Mouse (Mus musculus) adrenal gland, postnatal 36 days (tissue): ENCODE measurements around the gene Cep164. TPM values are rescaled to one million over a fixed set of nuclear protein-coding genes. Genes with fewer than 3 reads are reported as not detected.
A peak's percentile ranks its signal among the peaks of the same experiment; 100 is the strongest.

Experiments used
- DNase-seq, 2 experiments: peaks; one replicate each; pipeline ENCODE4 v3.0.0; 2021; ENCODE audit warnings: mixed read lengths in 1 of 2
- total RNA-seq, 2 experiments: library from RNA; stranded (reverse); gene quantifications; 2 replicates each; pipeline ENCODE4 v1.2.3; 2021

The Cep164 gene
- total RNA-seq, 2 experiments from 2014 or later: 11.6 to 12.2 TPM

GRCm38 (mm10) chr9:45838434-45839138, 10.1 kb upstream of the Cep164 start, which contains the start of gene Bace1:
Bace1 (plus strand) TSS chr9:45838580.
- DNase-seq: peak; percentile 80 to 86

- DNase-seq: no peak
Measured at GRCm38 (mm10) chr9:45838069-45838433, 9.6 kb upstream of the Cep164 start.

- DNase-seq: no peak
Measured at GRCm38 (mm10) chr9:45833461-45833860, 5.0 kb upstream of the Cep164 start.

- no peak for DNase-seq
Measured at GRCm38 (mm10) chr9:45832898-45833297, 4.4 kb upstream of the Cep164 start.

- DNase-seq: peak; percentile 58 to 74
Measured at GRCm38 (mm10) chr9:45829107-45829506, 616 bp upstream of the Cep164 start.

- DNase-seq: peak; percentile 56 to 64
Measured at GRCm38 (mm10) chr9:45827663-45828290, 714 bp downstream of the Cep164 start.

- DNase-seq: no peak
Measured at GRCm38 (mm10) chr9:45818406-45819011, 10.0 kb downstream of the Cep164 start.

- DNase-seq: no peak
Measured at GRCm38 (mm10) chr9:45815525-45815924, 13.0 kb downstream of the Cep164 start.

- no peak for DNase-seq
Measured at GRCm38 (mm10) chr9:45815113-45815512, 13.4 kb downstream of the Cep164 start.

- DNase-seq: no peak
Measured at GRCm38 (mm10) chr9:45811946-45812345, 16.5 kb downstream of the Cep164 start.

- no peak for DNase-seq
Measured at GRCm38 (mm10) chr9:45807761-45808160, 20.7 kb downstream of the Cep164 start.

- DNase-seq: no peak
Measured at GRCm38 (mm10) chr9:45807337-45807736, 21.2 kb downstream of the Cep164 start.

GRCm38 (mm10) chr9:45806847-45807246, 21.6 kb downstream of the Cep164 start:
- no peak for DNase-seq

- DNase-seq: no peak
Measured at GRCm38 (mm10) chr9:45803070-45803774, 25.3 kb downstream of the Cep164 start.

- DNase-seq: no peak
Measured at GRCm38 (mm10) chr9:45799402-45799801, 29.1 kb downstream of the Cep164 start.

- DNase-seq: peak; percentile 11 to 27
Measured at GRCm38 (mm10) chr9:45798467-45799164, 29.9 kb downstream of the Cep164 start.

GRCm38 (mm10) chr9:45797271-45797670, 31.2 kb downstream of the Cep164 start:
- DNase-seq: no peak

- no peak for DNase-seq
Measured at GRCm38 (mm10) chr9:45795722-45796121, 32.8 kb downstream of the Cep164 start.

- no peak for DNase-seq
Measured at GRCm38 (mm10) chr9:45793697-45794096, 34.8 kb downstream of the Cep164 start.

GRCm38 (mm10) chr9:45792235-45792634, 36.3 kb downstream of the Cep164 start:
- DNase-seq: no peak

- no peak for DNase-seq
Measured at GRCm38 (mm10) chr9:45791456-45792142, 36.9 kb downstream of the Cep164 start.
